Mouse (Mus musculus) liver, embryonic 14.5 days (tissue): ENCODE results near the gene Atrip. TPM values are rescaled to one million over a fixed set of nuclear protein-coding genes. Genes with fewer than 3 reads are reported as not detected.

ENCODE experiments used
- ATAC-seq: fragments of 200-750 bp; cut with Nextera tagmentation; 2 replicates; pipeline ENCODE4 v1.8.0; 2017; ENCODE audit warnings: moderate number of reproducible peaks, mild to moderate bottlenecking, moderate library complexity; ENCODE audit not compliant: insufficient read depth
- DNase-seq, 3 experiments: peaks; one replicate each; pipeline ENCODE4 v3.0.0-alpha.2; 2012 to 2013; ENCODE audit warnings: low read depth in 3 of 3, low spot score in 3 of 3
- H3K27ac ChIP-seq: fragments of 300-500 bp; sonication (generic); 2 replicates; pipeline ENCODE4 v1.5.1; 2014; ENCODE audit warnings: moderate library complexity, mild to moderate bottlenecking, control low read depth, inconsistent platforms
- H3K27me3 ChIP-seq: fragments of 300-500 bp; sonication (generic); 2 replicates; pipeline ENCODE4 v1.6.1; 2014; ENCODE audit warnings: mild to moderate bottlenecking, low read length, moderate library complexity; ENCODE audit not compliant: control insufficient read depth, insufficient read depth
- H3K36me3 ChIP-seq: fragments of 300-500 bp; sonication (generic); replicated peaks from 2 replicates; pipeline ENCODE4 v1.6.1; 2014; ENCODE audit warnings: low read depth; ENCODE audit not compliant: control insufficient read depth, insufficient read depth
- H3K4me1 ChIP-seq, 2 experiments: fragments of 200-500 bp in 1 of 2; fragments of 300-500 bp in 1 of 2; sonication (generic) in 1 of 2; replicated peaks; 2 replicates each; pipeline ENCODE4 v1.6.1; 2012 to 2014; ENCODE audit warnings: antibody characterized with exemption in 1 of 2, inconsistent platforms in 1 of 2, low read length in 1 of 2; ENCODE audit not compliant: control insufficient read depth in 2 of 2, insufficient read depth in 2 of 2
- H3K4me2 ChIP-seq: fragments of 300-500 bp; sonication (generic); 2 replicates; pipeline ENCODE4 v1.6.1; 2014; ENCODE audit warnings: low read depth, mild to moderate bottlenecking, control low read depth, moderate library complexity
- H3K4me3 ChIP-seq, 2 experiments: fragments of 200-500 bp in 1 of 2; fragments of 300-500 bp in 1 of 2; sonication (generic) in 1 of 2; 2 replicates each; pipeline ENCODE4 v1.5.1; 2012 to 2014; ENCODE audit warnings: low read depth in 2 of 2, low read length in 2 of 2, mild to moderate bottlenecking in 2 of 2, control low read depth in 1 of 2, inconsistent platforms in 1 of 2, moderate library complexity in 1 of 2; ENCODE audit not compliant: insufficient read depth in 1 of 2
- H3K9ac ChIP-seq: fragments of 300-500 bp; sonication (generic); replicated peaks from 2 replicates; pipeline ENCODE4 v1.6.1; 2014; ENCODE audit warnings: mild to moderate bottlenecking, control low read depth, moderate library complexity
- H3K9me3 ChIP-seq: fragments of 300-500 bp; sonication (generic); 2 replicates; pipeline ENCODE4 v1.6.1; 2016; ENCODE audit warnings: low read length, mixed read lengths; ENCODE audit not compliant: control insufficient read depth
- CTCF ChIP-seq: IDR thresholded peaks from 2 replicates; pipeline ENCODE4 v1.5.1; 2016; ENCODE audit warnings: antibody characterized with exemption, low read depth, control low read depth
- EP300 ChIP-seq: IDR thresholded peaks from 2 replicates; pipeline ENCODE4 v1.6.1; 2016; ENCODE audit warnings: antibody characterized with exemption, low read depth
- WGBS: fragments of 180-500 bp; shearing (Covaris S2); extraction: QIAGEN DNeasy Blood & Tissue Kit; methylation state at CpG from one replicate; pipeline ENCODE4 v1.1.7; 2014; ENCODE audit not compliant: insufficient replicate concordance; 5-methylcytosine and 5-hydroxymethylcytosine counted together
- polyA plus RNA-seq, 2 experiments: library from polyadenylated mRNA; depleted of rRNA in 1 of 2; stranded (reverse) in 1 of 2; unstranded in 1 of 2; fragments of >200 nt; fragmentation: Nextera tagmentation in 1 of 2; extraction: Ambion mirVana in 1 of 2; gene quantifications; 2 replicates each; pipeline versions ENCODE4 v1.2.1 to v1.2.3; 2012 to 2014

Gene Atrip
- polyA plus RNA-seq, 2 experiments, result 6.5 to 9.0 TPM

DNA sequence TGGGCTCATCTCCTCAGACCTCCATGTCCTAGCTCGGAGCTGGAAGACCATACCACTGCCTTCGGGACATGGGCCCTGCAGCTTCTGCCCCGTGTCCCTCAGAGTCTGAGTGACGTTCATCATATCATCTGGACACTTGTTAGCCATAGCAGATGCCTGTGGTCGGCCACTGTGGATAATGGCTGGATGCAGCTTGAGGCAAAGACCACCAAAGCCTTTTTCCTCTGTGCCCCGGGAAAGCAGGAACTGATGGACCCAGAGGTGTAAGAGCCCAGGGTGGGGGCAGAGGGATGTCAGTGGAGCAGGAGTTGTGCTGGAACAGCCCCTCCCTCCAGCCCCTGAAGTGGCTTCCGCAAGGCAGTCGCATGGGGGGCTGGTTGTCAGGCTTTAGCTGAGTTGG lies 42.2 kb downstream of the Atrip start:
- Histone ChIP-seq H3K4me2 (no peak overlapping the region), H3K9ac (no peak overlapping the region), H3K27me3 (no peaks in the 10 kb centered on the region), H3K36me3 (no peaks in the 10 kb centered on the region), H3K9me3 (no peaks in the 10 kb centered on the region), H3K4me1 (peaks cover 2 to 9% of the 10 kb centered on the region in 2 experiments; a peak in 3 of 4 replicates), H3K27ac (no peak overlapping the region), H3K4me3 (no peak overlapping the region)
- ATAC-seq, result no peak
- TF ChIP-seq CTCF, result no peak
- DNase-seq, result no peak
- WGBS, result 66% methylated on average over 8 of the region's 8 CpGs

GRCm38 (mm10) chr9:109031001-109031400 lies 42.9 kb downstream of the Atrip start:
- H3K4me2 ChIP-seq, result no peak overlapping the region
- H3K27ac ChIP-seq, result no peak overlapping the region
- 68% methylated on average over 7 of the region's 7 CpGs for WGBS
- H3K9ac ChIP-seq, result no peak overlapping the region
- no peaks in the 10 kb centered on the region for H3K36me3 ChIP-seq
- ATAC-seq (no peak), DNase-seq (no peak)
- TF ChIP-seq EP300 (no peak), CTCF (no peak)
- H3K4me1 ChIP-seq, result peaks cover 2 to 9% of the 10 kb centered on the region in 2 experiments; a peak in 3 of 4 replicates
- H3K9me3 ChIP-seq, result no peaks in the 10 kb centered on the region
- H3K27me3 ChIP-seq, result no peaks in the 10 kb centered on the region
- H3K4me3 ChIP-seq, result no peak overlapping the region

GRCm38 (mm10) chr9:109030312-109030711 lies 43.6 kb downstream of the Atrip start:
- Histone ChIP-seq H3K27ac (no peak overlapping the region), H3K36me3 (no peaks in the 10 kb centered on the region), H3K4me3 (no peak overlapping the region), H3K9me3 (no peaks in the 10 kb centered on the region), H3K4me1 (peaks cover 2 to 9% of the 10 kb centered on the region in 2 experiments; a peak in 3 of 4 replicates), H3K4me2 (no peak overlapping the region), H3K9ac (no peak overlapping the region), H3K27me3 (no peaks in the 10 kb centered on the region)
- ATAC-seq (no peak), DNase-seq (no peak)
- WGBS, result 46% methylated on average over 3 of the region's 3 CpGs
- TF ChIP-seq CTCF, result no peak

- Histone ChIP-seq H3K4me1 (peaks cover 2 to 9% of the 10 kb centered on the region in 2 experiments; a peak in 3 of 4 replicates), H3K4me2 (no peak overlapping the region), H3K36me3 (no peaks in the 10 kb centered on the region), H3K4me3 (no peak overlapping the region), H3K9me3 (no peaks in the 10 kb centered on the region), H3K9ac (no peak overlapping the region), H3K27ac (no peak overlapping the region), H3K27me3 (no peaks in the 10 kb centered on the region)
- ATAC-seq, result no peak
- DNase-seq, result no peak
- TF ChIP-seq CTCF (no peak), EP300 (no peak)
- 58% methylated on average over 5 of the region's 5 CpGs for WGBS
These were observed 45.0 kb downstream of the Atrip start for GRCm38 (mm10) chr9:109028919-109029318.

GRCm38 (mm10) chr9:109028421-109028820 lies 45.5 kb downstream of the Atrip start:
- H3K9me3 ChIP-seq, result no peaks in the 10 kb centered on the region
- H3K27ac ChIP-seq, result no peak overlapping the region
- WGBS, result 70% methylated on average over 3 of the region's 3 CpGs
- no peaks in the 10 kb centered on the region for H3K36me3 ChIP-seq
- peaks cover 2 to 9% of the 10 kb centered on the region in 2 experiments; a peak in 3 of 4 replicates for H3K4me1 ChIP-seq
- no peak for DNase-seq
- H3K27me3 ChIP-seq, result no peaks in the 10 kb centered on the region
- ATAC-seq, result no peak
- H3K4me2 ChIP-seq, result no peak overlapping the region
- H3K9ac ChIP-seq, result no peak overlapping the region
- H3K4me3 ChIP-seq, result no peak overlapping the region
- TF ChIP-seq CTCF (no peak), EP300 (no peak)
